Mouse (Mus musculus): ENCODE measurements around the gene Glb1. TPM values are rescaled to one million over a fixed set of nuclear protein-coding genes. Genes with fewer than 3 reads are reported as not detected.
A peak's percentile ranks its signal among the peaks of the same experiment; 100 is the strongest.

Glb1 gene
- polyA plus RNA-seq, 1 experiment from 2014 or later = 25.0 TPM

DNA sequence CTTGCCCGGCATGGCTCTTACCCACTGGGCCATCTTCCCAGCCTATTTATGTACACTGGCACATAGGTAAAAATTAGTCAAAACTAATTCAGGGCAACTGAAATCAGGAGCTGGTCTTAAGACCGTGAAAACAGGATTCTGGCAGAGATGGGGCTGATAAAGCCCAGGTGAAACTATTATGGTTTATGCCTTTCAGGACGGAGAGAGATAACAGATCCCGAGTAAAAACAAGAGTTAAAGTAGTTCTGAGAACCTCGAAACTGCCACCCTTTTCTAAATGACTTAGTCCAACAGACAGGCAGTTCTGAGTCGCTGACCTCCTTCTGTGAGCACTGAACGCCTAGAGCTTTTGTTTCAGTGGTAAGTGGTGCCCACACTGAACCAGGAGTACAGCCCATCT lies 71.0 kb downstream of the Glb1 start:
- 75% methylated on average over 7 of the region's 7 CpGs for WGBS
- Histone ChIP-seq H3K9me3 (no peaks in the 10 kb centered on the region), H3K4me3 (replicated peaks) (no peak overlapping the region), H3K27me3 (no peaks in the 10 kb centered on the region), H3K4me2 (no peak overlapping the region), H3K27ac (no peak overlapping the region), H3K9ac (replicated peaks) (no peak overlapping the region), H3K36me3 (peaks cover 6% of the 10 kb centered on the region), H3K4me1 (replicated peaks) (no peaks in the 10 kb centered on the region)
- no peak for ATAC-seq (ENCODE audit: insufficient number of reproducible peaks, insufficient read depth, low FRiP score, low TSS enrichment, low read depth)

DNA sequence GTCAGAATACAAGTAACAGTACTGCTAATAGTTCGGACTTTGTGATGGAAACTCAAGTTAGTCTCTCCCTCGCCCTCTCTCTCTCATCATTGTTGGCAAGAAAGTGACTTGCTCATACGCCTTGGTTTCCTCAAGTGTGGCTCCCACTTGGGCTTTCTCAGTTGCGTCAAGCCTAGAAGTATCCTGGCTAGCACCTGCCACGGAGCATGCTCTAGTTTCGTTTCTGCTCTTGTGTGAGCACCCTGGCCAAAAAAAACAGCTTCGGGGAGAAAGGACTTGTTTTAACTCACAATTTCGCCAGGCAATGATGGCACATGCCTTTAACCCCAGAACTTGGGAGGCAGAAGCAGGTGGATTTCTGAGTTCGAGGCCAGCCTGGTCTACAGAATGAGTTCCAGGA lies 76.1 kb downstream of the Glb1 start:
- no peaks in the 10 kb centered on the region for H3K36me3 ChIP-seq
- H3K9me3 ChIP-seq = no peaks in the 10 kb centered on the region
- H3K27me3 ChIP-seq = no peaks in the 10 kb centered on the region
- ATAC-seq (ENCODE audit: insufficient number of reproducible peaks, insufficient read depth, low FRiP score, low TSS enrichment, low read depth) = no peak
- no peak overlapping the region for H3K4me3 ChIP-seq (replicated peaks)
- H3K9ac ChIP-seq (replicated peaks) = no peak overlapping the region
- no peak overlapping the region for H3K4me2 ChIP-seq
- H3K27ac ChIP-seq = no peak overlapping the region
- H3K4me1 ChIP-seq (replicated peaks) = no peaks in the 10 kb centered on the region
- WGBS = 91% methylated on average over 9 of the region's 9 CpGs

DNA sequence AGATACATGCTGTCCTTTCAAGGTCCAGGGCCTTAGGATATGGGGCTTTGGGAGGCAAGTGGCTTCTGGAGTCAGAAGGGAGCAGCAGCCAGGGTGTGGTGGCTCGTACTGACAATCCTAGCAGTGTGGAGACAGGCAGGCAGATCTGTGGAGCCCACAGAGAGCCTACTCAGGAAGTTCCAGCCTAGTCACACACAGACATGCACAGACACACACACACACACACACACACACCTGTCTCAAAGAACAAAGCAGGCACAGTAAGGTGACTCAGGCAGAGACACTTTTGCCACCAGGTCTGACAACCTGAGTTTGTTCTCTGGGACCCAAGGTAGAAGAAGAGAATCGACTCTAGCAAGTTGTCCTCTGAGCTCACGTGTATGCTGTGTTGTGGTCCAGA lies 80.1 kb downstream of the Glb1 start:
- Histone ChIP-seq H3K36me3 (no peaks in the 10 kb centered on the region), H3K27me3 (no peaks in the 10 kb centered on the region)
- no peak for ATAC-seq (ENCODE audit: insufficient number of reproducible peaks, insufficient read depth, low FRiP score, low TSS enrichment, low read depth)

DNA sequence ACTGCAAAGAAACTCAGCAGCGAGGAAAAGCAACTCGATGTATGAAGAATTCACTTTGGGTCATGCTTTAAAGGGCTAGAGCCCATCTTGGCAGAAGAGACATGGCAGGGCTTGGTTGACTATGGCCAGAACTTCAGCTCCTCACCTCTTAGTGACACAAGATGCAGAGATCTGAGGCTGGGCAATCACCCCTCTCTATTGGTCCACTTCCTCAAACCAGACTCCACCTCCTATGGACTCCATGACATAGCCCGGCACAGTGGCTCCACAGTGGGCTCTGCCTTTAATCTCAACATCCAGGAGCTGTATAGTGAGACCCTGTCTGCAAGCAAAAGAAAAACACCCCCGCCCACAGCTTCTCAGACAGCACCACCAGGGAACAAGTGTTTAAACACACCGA lies 83.9 kb downstream of the Glb1 start:
- no peak overlapping the region for H3K4me3 ChIP-seq (replicated peaks)
- no peaks in the 10 kb centered on the region for H3K9me3 ChIP-seq
- no peaks in the 10 kb centered on the region for H3K36me3 ChIP-seq
- H3K9ac ChIP-seq (replicated peaks) = no peak overlapping the region
- no peak for ATAC-seq (ENCODE audit: insufficient number of reproducible peaks, insufficient read depth, low FRiP score, low TSS enrichment, low read depth)
- 79% methylated on average over 5 of the region's 5 CpGs for WGBS
- H3K4me2 ChIP-seq = no peak overlapping the region
- H3K4me1 ChIP-seq (replicated peaks) = no peaks in the 10 kb centered on the region
- no peak overlapping the region for H3K27ac ChIP-seq
- no peaks in the 10 kb centered on the region for H3K27me3 ChIP-seq

More for the DNA sequence above, 80.1 kb downstream of the Glb1 start:
- H3K4me2 ChIP-seq = no peak overlapping the region
- no peak overlapping the region for H3K9ac ChIP-seq (replicated peaks)
- no peaks in the 10 kb centered on the region for H3K4me1 ChIP-seq (replicated peaks)
- 80% methylated on average over 3 of the region's 3 CpGs for WGBS
- H3K27ac ChIP-seq = no peak overlapping the region
- H3K4me3 ChIP-seq (replicated peaks) = no peak overlapping the region
- H3K9me3 ChIP-seq = no peaks in the 10 kb centered on the region

DNA sequence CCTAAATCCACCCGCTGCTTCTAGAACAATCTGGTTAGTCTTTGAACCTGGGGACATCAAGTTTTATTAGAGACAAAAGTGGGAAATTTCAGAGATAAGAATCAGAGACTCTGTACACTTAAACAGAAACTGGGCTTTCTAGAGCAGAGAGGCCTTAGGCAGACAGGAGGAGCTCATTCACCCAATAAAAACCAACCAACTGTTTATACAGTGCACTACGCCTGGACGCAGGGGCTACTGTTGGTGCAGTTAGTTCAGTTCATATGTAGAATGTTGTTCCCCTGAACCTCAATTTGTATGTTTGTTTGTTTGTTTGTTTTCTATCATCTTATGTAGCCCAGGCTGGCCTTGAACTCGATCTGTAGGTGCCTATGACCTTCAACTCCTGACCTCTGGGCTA lies 85.9 kb downstream of the Glb1 start:
- no peaks in the 10 kb centered on the region for H3K36me3 ChIP-seq
- WGBS = 70% methylated on average over 4 of the region's 4 CpGs
- H3K4me2 ChIP-seq = no peak overlapping the region
- no peak for ATAC-seq (ENCODE audit: insufficient number of reproducible peaks, insufficient read depth, low FRiP score, low TSS enrichment, low read depth)
- H3K4me1 ChIP-seq (replicated peaks) = no peaks in the 10 kb centered on the region
- H3K27ac ChIP-seq = no peak overlapping the region
- H3K4me3 ChIP-seq (replicated peaks) = no peak overlapping the region
- H3K9ac ChIP-seq (replicated peaks) = no peak overlapping the region
- no peaks in the 10 kb centered on the region for H3K9me3 ChIP-seq
- H3K27me3 ChIP-seq = no peaks in the 10 kb centered on the region

DNA sequence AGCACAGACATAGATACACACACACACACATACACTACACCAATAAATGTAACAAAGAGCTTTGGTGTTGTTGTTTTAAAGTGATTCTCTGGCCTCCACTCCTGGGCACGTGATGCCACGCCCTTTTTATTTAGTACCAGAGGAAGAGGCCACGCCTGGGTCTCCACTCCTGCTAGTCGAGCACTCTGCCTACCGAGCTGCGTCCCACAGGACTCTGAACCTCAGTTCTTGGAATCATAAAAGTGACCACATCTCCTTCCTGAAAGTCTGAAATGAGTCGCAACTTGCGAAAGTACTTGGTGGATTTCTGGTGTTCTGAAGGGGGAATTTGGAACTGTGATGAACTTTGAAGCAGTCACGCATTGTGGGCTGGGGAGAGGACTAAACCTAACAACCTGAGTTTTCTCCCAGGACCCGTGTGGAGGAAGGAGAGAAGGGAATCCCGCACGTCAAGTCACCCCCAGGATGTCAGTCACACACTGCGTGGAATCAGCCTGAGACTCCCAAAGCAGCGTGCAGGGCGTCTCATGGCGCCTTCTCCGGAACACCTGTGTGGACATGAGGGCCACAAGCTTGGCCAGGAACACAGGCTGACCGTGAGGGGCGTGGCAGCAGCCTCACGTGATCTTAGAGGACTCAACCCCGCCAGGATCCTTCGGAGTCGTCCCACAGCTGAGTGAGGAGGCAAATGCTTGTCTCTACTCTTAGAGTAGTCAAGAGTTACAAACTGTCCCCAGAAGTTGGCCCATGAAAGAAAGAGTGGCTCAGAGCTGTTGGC lies 86.8 kb downstream of the Glb1 start:
- Histone ChIP-seq H3K4me1 (replicated peaks) (no peaks in the 10 kb centered on the region), H3K9ac (replicated peaks) (no peak overlapping the region)
- WGBS = 83% methylated on average over 23 of the region's 23 CpGs

DNA sequence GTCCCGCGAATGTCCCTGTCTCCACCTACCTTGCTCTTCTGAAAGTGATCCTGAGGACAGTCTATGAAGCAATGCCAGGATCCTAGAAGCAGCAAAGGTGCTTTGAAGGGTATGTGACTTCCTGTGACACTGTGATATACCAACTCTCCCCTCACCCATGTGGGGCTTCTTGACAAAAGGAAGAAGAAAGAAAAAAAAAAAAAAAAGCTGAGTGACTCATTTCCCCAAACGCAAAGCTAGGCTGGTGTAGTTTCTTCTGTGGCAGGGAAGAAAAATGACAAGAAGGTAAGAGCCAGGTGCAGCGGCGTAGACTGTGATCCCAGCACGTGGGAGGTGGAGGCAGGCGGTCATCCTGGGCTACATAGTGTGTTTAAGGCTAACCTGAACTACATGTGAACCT lies 95.6 kb downstream of the Glb1 start:
- WGBS = 84% methylated on average over 7 of the region's 7 CpGs
- Histone ChIP-seq H3K4me2 (no peak overlapping the region), H3K27me3 (no peaks in the 10 kb centered on the region), H3K9me3 (no peaks in the 10 kb centered on the region; the same call in 1 of the 2 replicates), H3K4me1 (replicated peaks) (0 out of 2 replicates have a peak, but pooled peaks cover 4% of the 10 kb centered on the region), H3K36me3 (no peaks in the 10 kb centered on the region), H3K27ac (no peak overlapping the region), H3K4me3 (replicated peaks) (no peak overlapping the region), H3K9ac (replicated peaks) (no peak overlapping the region)
- no peak for ATAC-seq (ENCODE audit: insufficient number of reproducible peaks, insufficient read depth, low FRiP score, low TSS enrichment, low read depth)

More for the DNA sequence above, 86.8 kb downstream of the Glb1 start:
- no peak for ATAC-seq (ENCODE audit: insufficient number of reproducible peaks, insufficient read depth, low FRiP score, low TSS enrichment, low read depth)
- H3K9me3 ChIP-seq = no peaks in the 10 kb centered on the region
- H3K27me3 ChIP-seq = no peaks in the 10 kb centered on the region
- no peak overlapping the region for H3K27ac ChIP-seq
- no peak overlapping the region for H3K4me2 ChIP-seq
- no peaks in the 10 kb centered on the region for H3K36me3 ChIP-seq
- H3K4me3 ChIP-seq (replicated peaks) = no peak overlapping the region

DNA sequence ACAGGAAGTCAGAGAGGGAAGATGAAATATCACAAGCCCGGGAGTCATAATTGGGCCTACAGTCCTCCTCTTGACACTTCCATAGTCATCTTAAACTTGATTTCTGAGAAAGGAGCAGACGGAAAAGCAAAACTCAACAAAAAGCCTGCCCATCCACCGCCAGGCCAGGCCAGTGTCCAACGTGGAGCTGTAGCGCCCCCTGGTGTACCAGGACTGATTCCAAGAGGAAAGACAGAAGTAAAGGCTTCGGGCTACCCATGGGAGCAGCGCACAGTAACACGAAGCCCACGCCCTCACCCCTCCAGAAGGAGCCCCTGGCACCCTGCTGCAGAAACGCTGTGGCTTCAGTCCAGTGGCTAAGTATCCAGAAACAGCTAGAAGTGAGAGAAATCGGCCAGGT lies 97.3 kb downstream of the Glb1 start:
- H3K9ac ChIP-seq (replicated peaks) = no peak overlapping the region
- 0 out of 2 replicates have a peak, but pooled peaks have one; percentile 44 for ATAC-seq (ENCODE audit: insufficient number of reproducible peaks, insufficient read depth, low FRiP score, low TSS enrichment, low read depth)
- 0 out of 2 replicates have a peak, but pooled peaks cover 4% of the 10 kb centered on the region for H3K4me1 ChIP-seq (replicated peaks)
- no peaks in the 10 kb centered on the region; the same call in 1 of the 2 replicates for H3K9me3 ChIP-seq
- H3K4me3 ChIP-seq (replicated peaks) = no peak overlapping the region
- H3K27me3 ChIP-seq = no peaks in the 10 kb centered on the region
- WGBS = 8% methylated on average over 11 of the region's 11 CpGs
- H3K36me3 ChIP-seq = no peaks in the 10 kb centered on the region
- no peak overlapping the region for H3K27ac ChIP-seq
- H3K4me2 ChIP-seq = peak overlapping the region; percentile 41

DNA sequence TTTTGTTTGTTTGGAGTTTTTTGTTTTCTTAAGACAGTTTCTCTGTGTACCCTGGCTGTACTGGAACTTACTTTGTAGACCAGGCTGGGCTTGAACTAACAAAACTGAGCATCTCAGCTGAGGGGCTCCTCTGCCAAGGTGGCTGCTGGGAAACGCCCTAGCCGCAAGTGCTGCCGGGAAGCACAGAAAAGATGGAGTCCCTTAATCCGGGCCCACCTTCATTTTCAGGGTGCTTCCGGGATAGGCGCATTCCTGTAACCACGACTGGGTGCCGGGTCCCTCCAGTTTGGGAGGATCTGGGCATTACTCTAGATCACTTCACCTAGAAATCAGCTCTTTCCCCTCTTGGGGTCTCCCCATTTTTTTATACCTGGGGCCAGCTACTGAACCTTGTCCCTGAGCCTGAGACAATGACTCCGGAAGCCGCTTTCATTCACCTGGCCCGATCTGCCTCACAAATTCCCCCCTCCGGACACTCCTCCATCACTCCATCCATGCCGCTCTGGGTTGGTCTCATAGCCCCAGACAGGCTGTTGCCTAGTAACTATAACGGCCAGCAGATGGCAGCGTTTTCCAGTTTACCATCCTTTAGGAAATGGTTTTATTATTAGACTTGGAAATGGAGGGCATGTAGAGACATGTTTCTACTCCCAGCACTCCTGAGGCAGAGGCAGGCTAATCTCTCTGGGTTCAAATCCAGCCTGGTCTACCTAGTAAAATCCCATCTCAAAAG lies 99.1 kb downstream of the Glb1 start:
- H3K9ac ChIP-seq (replicated peaks) = no peak overlapping the region
- H3K9me3 ChIP-seq = no peaks in the 10 kb centered on the region; the same call in 1 of the 2 replicates
- H3K36me3 ChIP-seq = no peaks in the 10 kb centered on the region
- 0 out of 2 replicates have a peak, but pooled peaks cover 4% of the 10 kb centered on the region for H3K4me1 ChIP-seq (replicated peaks)
- peak overlapping the region; percentile 23; the same call in 1 of the 2 replicates for H3K4me2 ChIP-seq
- H3K4me3 ChIP-seq (replicated peaks) = no peak overlapping the region
- H3K27ac ChIP-seq = no peak overlapping the region
- peak; percentile 34; the same call in 1 of the 2 replicates for ATAC-seq (ENCODE audit: insufficient number of reproducible peaks, insufficient read depth, low FRiP score, low TSS enrichment, low read depth)
- 22% methylated on average over 15 of the region's 15 CpGs for WGBS
- no peaks in the 10 kb centered on the region for H3K27me3 ChIP-seq

DNA sequence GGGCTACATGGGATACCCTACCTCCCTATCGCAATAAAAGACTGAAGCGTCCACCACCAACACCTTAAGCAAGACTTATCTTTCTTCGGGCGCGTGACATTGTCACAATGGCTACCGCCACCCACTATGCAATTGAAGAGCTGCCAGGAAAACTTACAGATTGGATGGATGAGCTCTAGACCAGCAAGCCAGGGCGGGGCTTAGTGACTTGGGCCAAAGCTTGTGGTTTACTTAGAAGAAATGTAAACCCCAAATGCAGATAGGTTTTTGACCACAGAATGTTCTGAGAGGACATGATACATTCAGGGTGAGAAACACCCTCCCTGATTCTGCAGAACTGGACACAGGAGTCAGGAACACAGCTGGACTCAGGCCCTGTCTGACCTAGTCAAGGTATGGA lies 100.2 kb downstream of the Glb1 start:
- H3K9me3 ChIP-seq = no peaks in the 10 kb centered on the region; the same call in 1 of the 2 replicates
- H3K9ac ChIP-seq (replicated peaks) = no peak overlapping the region
- no peak for ATAC-seq (ENCODE audit: insufficient number of reproducible peaks, insufficient read depth, low FRiP score, low TSS enrichment, low read depth)
- H3K4me2 ChIP-seq = no peak overlapping the region
- no peaks in the 10 kb centered on the region for H3K27me3 ChIP-seq
- H3K4me1 ChIP-seq (replicated peaks) = 0 out of 2 replicates have a peak, but pooled peaks cover 4% of the 10 kb centered on the region
- WGBS = 93% methylated on average over 7 of the region's 7 CpGs
- peaks cover under 1% of the 10 kb centered on the region; the same call in 1 of the 2 replicates for H3K36me3 ChIP-seq
- H3K4me3 ChIP-seq (replicated peaks) = no peak overlapping the region
- no peak overlapping the region for H3K27ac ChIP-seq

DNA sequence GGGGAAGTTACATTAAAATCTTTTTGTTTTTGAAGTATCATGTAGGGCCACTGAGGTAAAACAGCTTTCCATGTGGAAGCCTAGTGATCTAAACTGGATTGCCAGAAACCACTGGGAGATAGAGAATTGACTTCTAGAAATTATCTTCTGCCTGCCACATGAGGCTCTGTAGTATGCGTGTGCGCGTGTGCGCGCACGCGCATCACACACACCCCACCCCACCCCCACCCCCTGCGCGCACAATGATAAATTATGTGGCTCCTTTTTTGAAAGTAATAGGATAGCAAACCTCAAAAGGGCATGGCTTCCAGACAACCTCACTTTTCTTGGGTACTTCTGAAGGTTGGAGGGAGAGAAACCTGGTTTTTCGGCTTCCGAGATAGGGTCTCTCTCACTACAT lies 101.0 kb downstream of the Glb1 start:
- Histone ChIP-seq H3K9me3 (no peaks in the 10 kb centered on the region; the same call in 1 of the 2 replicates), H3K36me3 (peaks cover 8% of the 10 kb centered on the region), H3K9ac (replicated peaks) (no peak overlapping the region), H3K4me2 (no peak overlapping the region), H3K4me1 (replicated peaks) (0 out of 2 replicates have a peak, but pooled peaks cover 4% of the 10 kb centered on the region), H3K4me3 (replicated peaks) (no peak overlapping the region), H3K27ac (no peak overlapping the region), H3K27me3 (no peaks in the 10 kb centered on the region)
- ATAC-seq (ENCODE audit: insufficient number of reproducible peaks, insufficient read depth, low FRiP score, low TSS enrichment, low read depth) = no peak
- 97% methylated on average over 11 of the region's 11 CpGs for WGBS

Measured in limb, embryonic 12.5 days (tissue).